Mouse (Mus musculus): ENCODE data around the gene AC170998.1. TPM values are rescaled to one million over a fixed set of nuclear protein-coding genes. Genes with fewer than 3 reads are reported as not detected.

Gene AC170998.1
- polyA plus RNA-seq, 1 experiment from 2014 or later = 0.95 TPM

DNA sequence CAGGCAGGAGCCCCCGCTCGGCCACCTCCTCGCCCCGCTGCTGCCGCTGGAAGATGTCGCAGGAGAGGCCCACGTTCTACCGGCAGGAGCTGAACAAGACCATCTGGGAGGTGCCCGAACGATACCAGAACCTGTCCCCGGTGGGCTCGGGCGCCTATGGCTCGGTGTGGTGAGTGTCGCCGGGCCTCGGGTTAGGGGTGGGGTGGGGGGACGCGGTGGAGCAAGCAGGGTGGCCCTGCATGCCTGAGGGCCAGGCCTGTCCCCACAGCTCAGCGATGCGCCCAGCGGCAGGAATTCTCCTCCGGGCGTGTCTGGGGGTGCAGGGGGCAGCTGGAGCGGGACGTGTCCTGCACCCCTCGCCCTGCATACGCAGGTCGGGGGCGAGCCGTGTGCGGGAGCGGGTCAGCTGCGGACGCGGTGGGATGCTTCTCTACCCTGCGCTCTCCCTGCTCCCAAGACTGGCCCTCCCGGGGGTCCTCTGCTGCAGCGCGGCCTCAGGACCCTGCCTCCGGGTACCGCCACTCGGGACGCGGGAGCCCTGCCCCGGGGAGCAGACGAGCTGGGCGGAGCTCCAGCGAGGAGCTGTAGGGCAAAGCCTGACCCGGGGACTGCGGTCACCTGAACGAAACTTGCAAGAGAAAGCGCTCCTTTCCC is 34.1 kb upstream of the AC170998.1 start:
- peak overlapping the region; percentile 92 for H3K9ac ChIP-seq (ENCODE audit: low read length)
- peaks cover 24% of the 10 kb centered on the region for H3K4me1 ChIP-seq (ENCODE audit: control insufficient read depth, insufficient read depth, low read length)
- H3K36me3 ChIP-seq (ENCODE audit: control insufficient read depth, insufficient read depth, low read length) = no peaks in the 10 kb centered on the region
- peak; percentile 66 for ATAC-seq (ENCODE audit: insufficient read depth, low FRiP score, low TSS enrichment)
- peak overlapping the region; percentile 94 for H3K27ac ChIP-seq (ENCODE audit: low read depth, low read length)
- WGBS = under 1% methylated on average over 51 of the region's 53 CpGs
- peak overlapping the region; percentile 49 for H3K4me2 ChIP-seq (ENCODE audit: low read depth)
- H3K4me3 ChIP-seq (ENCODE audit: low read depth, low read length) = peak overlapping the region; percentile 97
- no peaks in the 10 kb centered on the region for H3K9me3 ChIP-seq (ENCODE audit: control insufficient read depth, low read length)
- peaks cover 4% of the 10 kb centered on the region; the same call in 1 of the 2 replicates for H3K27me3 ChIP-seq (ENCODE audit: control insufficient read depth, insufficient read depth, low read length)
- DNase-seq (ENCODE audit: low spot score) = peak; percentile 69

DNA sequence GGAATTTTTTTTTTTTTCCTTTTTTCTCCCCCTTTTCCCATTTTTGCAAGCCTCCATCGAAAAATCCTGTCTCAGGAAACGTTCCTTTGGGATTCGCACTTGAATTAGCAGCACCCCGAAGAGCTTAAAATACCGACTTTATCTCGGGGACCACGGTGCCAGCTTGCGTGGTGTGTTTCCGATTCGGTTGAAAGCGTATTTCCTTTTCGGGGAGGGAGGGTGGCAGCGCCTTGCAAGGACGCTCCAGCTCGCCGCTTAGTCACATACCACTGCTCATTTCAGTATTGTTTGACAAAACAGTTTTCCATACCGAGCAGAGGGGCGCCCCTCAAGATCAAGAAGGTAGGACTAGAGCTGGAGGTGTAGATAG is 33.6 kb upstream of the AC170998.1 start:
- H3K27me3 ChIP-seq (ENCODE audit: control insufficient read depth, insufficient read depth, low read length) = peaks cover 4% of the 10 kb centered on the region; the same call in 1 of the 2 replicates
- H3K4me1 ChIP-seq (ENCODE audit: control insufficient read depth, insufficient read depth, low read length) = peaks cover 24% of the 10 kb centered on the region
- no peaks in the 10 kb centered on the region for H3K36me3 ChIP-seq (ENCODE audit: control insufficient read depth, insufficient read depth, low read length)
- 0 out of 2 replicates have a peak overlapping the region, but pooled peaks have one; percentile 94 for H3K27ac ChIP-seq (ENCODE audit: low read depth, low read length)
- DNase-seq (ENCODE audit: low spot score) (peak; percentile 44), ATAC-seq (ENCODE audit: insufficient read depth, low FRiP score, low TSS enrichment) (no peak)
- H3K9ac ChIP-seq (ENCODE audit: low read length) = peak overlapping the region; percentile 92
- under 1% methylated on average over 18 of the region's 18 CpGs for WGBS
- H3K4me3 ChIP-seq (ENCODE audit: low read depth, low read length) = peak overlapping the region; percentile 97
- no peaks in the 10 kb centered on the region for H3K9me3 ChIP-seq (ENCODE audit: control insufficient read depth, low read length)
- H3K4me2 ChIP-seq (ENCODE audit: low read depth) = peak overlapping the region; percentile 49

DNA sequence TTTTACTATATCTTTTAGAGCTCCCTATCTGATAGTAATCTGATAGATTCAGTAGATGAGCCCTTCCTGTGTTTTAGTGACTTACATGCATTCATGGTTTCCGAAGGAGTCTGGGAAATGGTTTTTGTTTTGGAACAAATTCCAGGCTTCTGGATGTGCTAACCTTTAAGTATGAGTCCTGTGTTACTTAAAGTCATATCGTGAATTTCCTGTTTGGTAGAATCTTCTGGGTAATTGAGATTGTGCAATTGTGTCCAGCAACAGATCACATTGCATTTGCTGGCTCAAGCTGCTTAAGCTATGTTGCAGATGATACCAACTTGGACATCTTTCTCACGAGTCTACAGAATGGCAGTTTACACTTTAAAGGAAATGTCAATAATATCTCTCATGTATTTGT is 32.8 kb upstream of the AC170998.1 start:
- no peak overlapping the region; the same call in 1 of the 2 replicates for H3K9ac ChIP-seq (ENCODE audit: low read length)

DNA sequence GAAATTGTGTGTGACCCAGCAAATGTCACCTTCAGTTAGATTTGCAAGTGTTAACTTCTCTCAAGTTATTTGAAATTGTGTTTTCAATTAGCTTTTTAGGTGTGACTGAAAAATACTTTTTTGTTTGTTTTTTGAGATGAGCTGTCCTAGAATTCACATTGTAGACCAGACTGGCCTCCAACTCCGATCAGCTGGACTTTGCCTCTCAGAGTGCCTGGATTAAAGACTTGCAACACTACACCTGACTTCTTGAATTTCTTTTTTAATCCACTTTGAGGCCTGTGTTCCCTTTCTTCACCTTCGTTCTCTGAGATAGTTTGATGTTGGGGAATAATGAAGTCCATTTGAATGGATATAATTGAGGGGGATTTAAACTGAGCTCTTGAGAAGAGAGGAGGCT is 31.8 kb upstream of the AC170998.1 start:
- Histone ChIP-seq H3K4me1 (ENCODE audit: control insufficient read depth, insufficient read depth, low read length) (peaks cover 33% of the 10 kb centered on the region), H3K36me3 (ENCODE audit: control insufficient read depth, insufficient read depth, low read length) (no peaks in the 10 kb centered on the region), H3K4me2 (ENCODE audit: low read depth) (no peak overlapping the region), H3K4me3 (ENCODE audit: low read depth, low read length) (no peak overlapping the region), H3K9me3 (ENCODE audit: control insufficient read depth, low read length) (no peaks in the 10 kb centered on the region), H3K27ac (ENCODE audit: low read depth, low read length) (no peak overlapping the region), H3K9ac (ENCODE audit: low read length) (no peak overlapping the region), H3K27me3 (ENCODE audit: control insufficient read depth, insufficient read depth, low read length) (peaks cover 4% of the 10 kb centered on the region; the same call in 1 of the 2 replicates)
- DNase-seq (ENCODE audit: low spot score) = no peak
- 87% methylated on average over 2 of the region's 2 CpGs for WGBS
- no peak for ATAC-seq (ENCODE audit: insufficient read depth, low FRiP score, low TSS enrichment)

More for the DNA sequence above, 32.8 kb upstream of the AC170998.1 start:
- Histone ChIP-seq H3K27ac (ENCODE audit: low read depth, low read length) (no peak overlapping the region), H3K9me3 (ENCODE audit: control insufficient read depth, low read length) (no peaks in the 10 kb centered on the region), H3K4me2 (ENCODE audit: low read depth) (peak overlapping the region; percentile 49), H3K27me3 (ENCODE audit: control insufficient read depth, insufficient read depth, low read length) (peaks cover 4% of the 10 kb centered on the region; the same call in 1 of the 2 replicates), H3K4me1 (ENCODE audit: control insufficient read depth, insufficient read depth, low read length) (peaks cover 29% of the 10 kb centered on the region), H3K4me3 (ENCODE audit: low read depth, low read length) (peak overlapping the region; percentile 97), H3K36me3 (ENCODE audit: control insufficient read depth, insufficient read depth, low read length) (no peaks in the 10 kb centered on the region)
- ATAC-seq (ENCODE audit: insufficient read depth, low FRiP score, low TSS enrichment) (no peak), DNase-seq (ENCODE audit: low spot score) (no peak)
- WGBS = 59% methylated on average over 3 of the region's 3 CpGs

DNA sequence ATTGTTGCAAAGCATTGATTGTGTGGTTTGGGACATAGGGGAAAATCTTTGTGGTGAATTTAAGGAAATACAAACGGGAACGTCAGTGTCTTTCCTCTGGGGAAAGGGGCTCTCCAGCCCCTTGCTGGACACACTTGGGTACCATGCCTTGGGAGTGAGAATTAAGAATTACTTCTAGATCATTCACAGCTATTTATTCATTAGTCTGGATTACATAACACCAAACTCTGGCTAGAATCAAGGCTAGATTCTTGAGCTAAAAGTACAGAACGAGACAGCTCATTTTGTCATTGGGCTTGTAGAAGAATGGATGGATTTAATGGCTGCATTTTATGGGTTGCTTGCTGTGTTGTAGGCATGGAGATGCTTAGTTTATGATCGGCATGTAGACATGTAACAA is 31.1 kb upstream of the AC170998.1 start:
- Histone ChIP-seq H3K27ac (ENCODE audit: low read depth, low read length) (no peak overlapping the region), H3K9me3 (ENCODE audit: control insufficient read depth, low read length) (no peaks in the 10 kb centered on the region), H3K4me3 (ENCODE audit: low read depth, low read length) (no peak overlapping the region), H3K4me2 (ENCODE audit: low read depth) (no peak overlapping the region), H3K4me1 (ENCODE audit: control insufficient read depth, insufficient read depth, low read length) (peaks cover 30% of the 10 kb centered on the region), H3K27me3 (ENCODE audit: control insufficient read depth, insufficient read depth, low read length) (no peaks in the 10 kb centered on the region; the same call in 1 of the 2 replicates), H3K9ac (ENCODE audit: low read length) (no peak overlapping the region), H3K36me3 (ENCODE audit: control insufficient read depth, insufficient read depth, low read length) (no peaks in the 10 kb centered on the region)
- DNase-seq (ENCODE audit: low spot score) (no peak), ATAC-seq (ENCODE audit: insufficient read depth, low FRiP score, low TSS enrichment) (no peak)
- 81% methylated on average over 4 of the region's 4 CpGs for WGBS

DNA sequence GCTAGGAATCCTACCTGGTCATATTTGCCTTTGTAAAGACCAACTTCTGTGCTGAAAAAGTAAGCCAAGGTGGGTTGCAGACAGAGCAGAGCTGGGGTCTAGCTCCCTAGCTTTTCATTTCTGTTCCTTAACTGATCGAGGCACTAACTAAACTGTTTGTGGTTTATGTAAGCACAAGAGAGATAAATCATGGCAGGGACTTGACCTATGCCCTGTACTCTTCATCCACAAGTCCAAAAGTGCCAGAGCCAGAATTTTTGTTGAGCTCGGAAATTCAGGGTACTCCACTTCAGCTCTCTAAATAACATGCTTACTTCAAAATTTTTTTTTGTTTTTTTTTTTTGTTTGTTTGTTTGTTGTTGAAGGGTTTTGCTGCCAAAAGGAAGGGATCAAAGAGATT is 29.2 kb upstream of the AC170998.1 start:
- no peak overlapping the region for H3K9ac ChIP-seq (ENCODE audit: low read length)
- no peaks in the 10 kb centered on the region for H3K27me3 ChIP-seq (ENCODE audit: control insufficient read depth, insufficient read depth, low read length)
- ATAC-seq (ENCODE audit: insufficient read depth, low FRiP score, low TSS enrichment) (no peak), DNase-seq (ENCODE audit: low spot score) (no peak)
- WGBS = 39% methylated on average over 2 of the region's 2 CpGs
- no peak overlapping the region for H3K4me3 ChIP-seq (ENCODE audit: low read depth, low read length)
- no peak overlapping the region for H3K27ac ChIP-seq (ENCODE audit: low read depth, low read length)
- no peaks in the 10 kb centered on the region for H3K9me3 ChIP-seq (ENCODE audit: control insufficient read depth, low read length)
- no peaks in the 10 kb centered on the region for H3K36me3 ChIP-seq (ENCODE audit: control insufficient read depth, insufficient read depth, low read length)
- peaks cover 27% of the 10 kb centered on the region for H3K4me1 ChIP-seq (ENCODE audit: control insufficient read depth, insufficient read depth, low read length)
- no peak overlapping the region for H3K4me2 ChIP-seq (ENCODE audit: low read depth)

DNA sequence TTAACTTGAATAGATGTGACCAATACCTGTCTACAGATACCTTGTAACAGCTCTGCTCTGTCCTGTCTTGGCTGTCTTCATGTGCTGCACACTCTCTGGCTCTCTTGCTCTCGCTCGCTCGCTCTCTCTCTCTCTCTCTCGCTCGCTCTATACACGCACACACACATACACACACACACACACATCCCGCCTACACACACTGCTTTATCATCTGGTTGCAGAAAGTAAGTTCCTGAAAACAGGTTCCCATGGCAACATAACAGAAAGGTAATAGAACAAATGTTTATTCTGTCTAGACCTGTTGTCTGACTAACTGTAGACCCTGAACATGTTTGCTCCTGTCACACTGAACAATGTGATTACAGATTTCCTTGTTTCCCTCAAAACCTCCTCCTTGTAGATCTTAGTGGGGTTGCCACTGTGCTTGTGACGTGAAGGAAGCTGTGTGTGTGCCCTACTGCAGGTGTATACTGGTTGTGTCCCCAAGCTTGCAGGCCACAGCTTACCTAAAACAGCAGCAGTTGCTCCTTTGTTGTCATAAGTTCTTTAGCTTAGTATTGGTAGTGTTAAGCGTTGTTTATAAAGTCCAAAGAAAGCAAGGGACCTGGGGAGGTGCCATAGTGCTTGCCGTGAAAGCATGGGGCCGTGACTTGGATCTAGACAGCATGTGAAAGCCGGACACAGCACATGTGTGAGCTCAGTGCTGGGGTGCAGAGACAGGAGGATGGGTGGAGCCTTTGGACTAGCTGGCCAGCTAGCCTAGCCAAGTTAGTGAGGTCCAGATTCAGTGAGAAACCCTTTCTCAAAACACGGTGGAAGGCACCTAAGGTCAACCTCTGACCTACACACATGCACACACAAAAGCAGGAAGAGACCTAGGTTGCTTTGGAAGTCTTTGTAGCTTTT is 28.3 kb upstream of the AC170998.1 start:
- peaks cover 27% of the 10 kb centered on the region for H3K4me1 ChIP-seq (ENCODE audit: control insufficient read depth, insufficient read depth, low read length)
- no peak overlapping the region for H3K4me3 ChIP-seq (ENCODE audit: low read depth, low read length)
- no peaks in the 10 kb centered on the region for H3K36me3 ChIP-seq (ENCODE audit: control insufficient read depth, insufficient read depth, low read length)
- WGBS = 80% methylated on average over 13 of the region's 13 CpGs
- no peak for ATAC-seq (ENCODE audit: insufficient read depth, low FRiP score, low TSS enrichment)
- H3K27ac ChIP-seq (ENCODE audit: low read depth, low read length) = no peak overlapping the region
- no peak for DNase-seq (ENCODE audit: low spot score)
- H3K27me3 ChIP-seq (ENCODE audit: control insufficient read depth, insufficient read depth, low read length) = no peaks in the 10 kb centered on the region
- no peak overlapping the region for H3K4me2 ChIP-seq (ENCODE audit: low read depth)
- H3K9me3 ChIP-seq (ENCODE audit: control insufficient read depth, low read length) = no peaks in the 10 kb centered on the region
- no peak overlapping the region for H3K9ac ChIP-seq (ENCODE audit: low read length)

DNA sequence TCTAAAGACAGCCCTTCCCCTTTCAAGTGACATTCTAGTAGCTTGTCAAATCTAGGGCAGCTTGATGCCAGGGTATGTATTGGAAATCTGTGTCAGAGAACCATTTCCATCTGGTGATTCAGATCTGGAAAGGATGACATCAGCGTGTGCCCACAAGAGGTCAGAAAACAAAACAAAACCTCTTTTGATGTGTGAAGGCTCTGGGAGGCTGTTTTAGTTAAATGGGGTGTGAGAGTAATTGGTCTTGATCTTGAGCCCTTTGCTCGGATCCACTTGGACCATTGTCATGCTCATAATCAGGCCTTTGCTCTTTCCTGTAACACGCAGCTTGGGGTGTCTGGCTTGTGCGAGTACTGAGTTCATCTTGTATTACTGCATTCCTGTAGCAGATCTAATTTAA is 27.6 kb upstream of the AC170998.1 start:
- WGBS = 33% methylated on average over 4 of the region's 4 CpGs
- Histone ChIP-seq H3K4me2 (ENCODE audit: low read depth) (no peak overlapping the region), H3K9ac (ENCODE audit: low read length) (no peak overlapping the region), H3K36me3 (ENCODE audit: control insufficient read depth, insufficient read depth, low read length) (no peaks in the 10 kb centered on the region), H3K4me3 (ENCODE audit: low read depth, low read length) (no peak overlapping the region), H3K27ac (ENCODE audit: low read depth, low read length) (no peak overlapping the region), H3K4me1 (ENCODE audit: control insufficient read depth, insufficient read depth, low read length) (peaks cover 20% of the 10 kb centered on the region), H3K9me3 (ENCODE audit: control insufficient read depth, low read length) (no peaks in the 10 kb centered on the region), H3K27me3 (ENCODE audit: control insufficient read depth, insufficient read depth, low read length) (no peaks in the 10 kb centered on the region)
- ATAC-seq (ENCODE audit: insufficient read depth, low FRiP score, low TSS enrichment) (no peak), DNase-seq (ENCODE audit: low spot score) (no peak)

Data from neural tube, embryonic 11.5 days (tissue).